Mouse (Mus musculus): ENCODE measurements at regions not wholly inside any gene's neighbourhood (a gene's known extent, or its start where the extent isn't known, plus 50 kb on each side); places are given as distances from the start of the nearest gene placed in this dataset.

- TF ChIP-seq CTCF (IDR thresholded peaks at IDR 0.05; ENCODE audit: control insufficient read depth, insufficient read depth, insufficient read length) (no peak), MYOG (IDR thresholded peaks at IDR 0.05; ENCODE audit: control insufficient read depth, extremely low read depth, insufficient read length) (no peak), USF1 (IDR thresholded peaks at IDR 0.05; ENCODE audit: low read depth) (no peak), CEBPB (IDR thresholded peaks at IDR 0.05; ENCODE audit: low read depth) (no peak)
Observed at GRCm38 (mm10) chr12:26635253-26635652, 166.2 kb downstream of the Cmpk2 start.
